Mouse (Mus musculus) 416B (cell line): ENCODE measurements around the gene Apaf1.
A peak's percentile ranks its signal among the peaks of the same experiment; 100 is the strongest.

Experiments used
- DNase-seq: peaks from one replicate; pipeline ENCODE4 v3.0.0; 2011; ENCODE audit warnings: low read depth

Apaf1 gene

DNA sequence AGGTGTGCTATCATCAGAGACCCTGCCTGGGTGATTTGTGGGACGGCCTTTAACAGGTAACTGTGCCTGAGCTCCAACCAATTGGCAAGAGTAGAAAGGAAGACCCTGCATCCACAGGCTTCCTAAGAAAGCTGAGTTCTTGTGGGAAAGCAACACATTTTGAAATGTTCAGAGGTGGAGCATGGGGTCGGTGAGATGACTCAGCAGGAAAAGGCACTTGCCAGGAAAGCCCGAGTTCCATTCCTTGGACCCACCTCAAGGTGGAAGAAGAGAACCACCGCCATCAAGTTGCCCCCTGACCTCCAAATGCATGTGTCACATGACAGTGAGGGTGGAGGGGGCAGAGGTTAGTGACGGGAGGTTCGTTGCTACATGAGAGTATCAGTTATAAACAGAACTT lies 108.1 kb downstream of the Apaf1 start:
- peak; percentile 51 for DNase-seq

DNA sequence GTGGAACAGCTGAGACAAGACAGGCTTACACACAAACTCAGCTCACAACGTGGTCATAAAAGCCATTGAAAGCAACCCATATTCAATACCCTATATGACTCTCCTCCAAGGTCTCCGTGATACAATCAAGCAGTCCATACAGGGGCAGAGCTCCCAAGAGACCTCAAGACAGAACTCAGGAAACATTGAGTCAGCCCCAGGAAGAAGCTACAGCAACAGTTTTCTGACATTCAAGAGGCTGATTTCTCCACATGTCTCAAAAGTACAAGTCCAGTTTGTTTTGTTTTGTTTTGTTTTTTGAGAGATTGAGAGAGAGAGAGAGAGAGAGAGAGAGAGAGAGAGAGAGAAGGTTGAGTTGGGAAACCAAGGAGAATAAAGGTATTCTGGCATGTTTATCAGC lies 108.5 kb downstream of the Apaf1 start:
- peak; percentile 82 for DNase-seq

DNA sequence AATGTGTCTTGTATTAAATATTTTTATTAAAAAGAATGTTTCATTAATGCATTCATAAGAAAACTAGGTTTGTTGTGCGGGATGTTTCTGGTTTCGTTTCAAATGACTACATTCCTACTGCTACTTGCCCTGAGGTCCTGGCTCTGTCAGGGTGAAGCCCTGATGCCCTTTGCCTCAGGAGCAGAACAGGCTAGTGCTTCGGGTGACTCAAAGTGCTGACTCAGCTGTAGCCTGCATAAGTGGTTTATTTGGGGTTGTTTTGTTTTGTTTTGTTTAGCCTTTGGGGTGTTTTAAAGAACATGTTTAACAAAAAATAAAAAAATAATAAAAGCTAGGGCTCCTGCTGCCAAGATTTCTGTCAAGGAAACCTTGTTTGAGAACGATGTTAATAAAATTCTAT lies 112.0 kb downstream of the Apaf1 start:
- DNase-seq = no peak

DNA sequence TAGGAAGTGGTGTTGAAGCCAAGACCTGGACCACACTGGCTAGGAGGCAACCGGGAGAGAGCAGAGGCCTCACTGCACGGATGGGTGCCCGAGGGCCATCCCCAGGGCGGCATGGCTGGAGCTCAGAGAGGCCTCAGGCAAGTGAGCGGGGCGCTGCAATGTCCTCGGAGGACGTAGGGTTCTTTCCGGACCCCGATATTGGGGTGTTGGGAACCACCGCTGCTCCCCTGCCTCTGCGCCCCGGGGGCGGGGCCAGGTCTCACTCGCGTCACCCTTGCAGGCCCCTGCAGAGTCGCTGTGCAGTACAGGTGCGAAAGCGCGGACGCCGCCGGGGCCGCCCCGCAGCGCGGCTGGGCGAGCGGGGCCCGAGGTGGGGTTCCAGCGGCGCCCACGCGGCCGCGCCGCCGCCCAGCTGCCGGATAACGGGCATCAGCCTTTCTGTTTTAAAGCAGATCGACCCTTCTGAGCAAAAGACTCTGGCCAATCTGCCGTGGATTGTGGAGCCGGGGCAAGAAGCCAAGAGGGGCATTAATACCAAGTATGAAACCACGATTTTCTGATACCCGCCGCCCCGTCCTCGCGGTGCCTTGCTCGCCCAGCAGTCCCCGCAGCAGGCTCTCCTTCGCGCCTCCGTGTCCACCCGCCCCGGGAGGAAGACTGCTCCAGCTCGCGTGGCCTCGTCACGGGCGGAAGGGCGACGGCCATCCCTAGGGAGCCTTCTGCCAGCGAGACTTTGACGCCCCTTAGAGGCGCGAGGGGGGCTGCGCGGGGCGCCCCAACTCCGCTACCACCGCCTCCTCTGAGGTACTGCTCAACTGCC lies 113.0 kb downstream of the Apaf1 start:
- no peak for DNase-seq

DNA sequence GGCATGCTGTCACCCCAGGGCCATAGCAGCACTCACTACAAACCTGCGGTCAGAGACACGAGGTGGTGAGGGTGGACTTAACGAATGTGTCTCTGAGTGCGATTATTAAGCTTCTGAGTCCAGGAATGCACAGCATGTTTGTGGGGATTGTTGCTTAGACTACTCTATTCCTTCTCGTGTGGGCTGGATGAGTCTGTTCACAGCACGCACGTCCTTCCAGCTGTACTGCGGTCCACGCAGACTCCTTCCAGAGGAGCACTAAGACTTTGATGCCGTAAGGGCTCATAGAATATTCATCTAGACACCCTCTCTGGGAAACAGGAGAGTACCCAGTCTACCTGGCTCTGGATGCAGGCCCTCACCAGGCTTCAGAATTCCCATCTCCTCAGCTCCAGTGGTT lies 114.3 kb downstream of the Apaf1 start:
- DNase-seq = no peak

DNA sequence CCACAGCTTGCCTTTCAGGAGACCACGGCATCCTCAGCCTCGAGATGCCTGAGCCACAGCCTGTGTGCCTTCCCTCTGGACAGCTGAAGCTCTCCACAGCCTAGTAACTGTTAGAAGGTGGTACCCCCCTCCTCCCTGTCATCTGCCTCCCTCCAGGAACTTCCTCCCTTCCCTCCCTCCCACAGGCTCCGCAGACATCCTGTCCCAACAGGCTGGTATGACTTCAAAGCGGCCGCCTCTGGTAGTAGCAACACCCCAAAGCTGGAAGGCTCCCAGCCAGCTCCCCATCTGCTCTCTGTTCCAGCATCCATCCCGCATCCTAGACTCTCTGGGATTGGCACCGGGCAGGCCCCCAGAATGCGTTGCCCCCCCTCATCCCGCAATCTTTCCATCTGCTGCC lies 115.7 kb downstream of the Apaf1 start:
- DNase-seq = no peak

DNA sequence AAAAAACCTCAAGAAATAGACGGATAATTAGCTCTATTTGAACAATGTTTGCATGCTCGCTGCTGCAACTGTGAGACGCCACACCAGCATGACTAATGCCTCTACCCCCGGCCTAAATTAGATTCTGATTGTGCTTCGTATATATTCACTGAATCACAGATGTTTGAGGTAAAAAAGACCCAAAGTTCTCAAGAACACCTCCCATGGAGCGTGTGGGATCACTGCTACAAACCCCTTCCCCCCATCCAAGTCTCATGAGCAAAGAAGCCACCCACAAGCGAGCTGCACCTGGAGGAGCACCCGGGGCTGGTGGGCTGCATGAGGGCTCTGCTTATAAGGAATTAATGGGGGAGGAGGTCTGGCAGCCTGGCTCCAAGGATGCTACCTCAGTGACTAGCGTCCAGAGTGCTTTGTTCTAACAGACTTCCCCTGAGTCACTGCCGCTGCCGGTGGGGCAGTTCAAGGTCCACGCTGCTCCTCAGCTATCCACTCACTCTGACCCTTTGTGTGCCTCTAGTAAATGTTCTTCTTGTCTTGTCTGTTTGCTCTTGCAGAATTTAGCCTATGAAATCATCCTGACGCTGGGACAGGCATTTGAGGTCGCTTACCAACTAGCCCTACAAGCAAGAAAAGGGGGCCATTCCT lies 116.8 kb downstream of the Apaf1 start:
- no peak for DNase-seq

DNA sequence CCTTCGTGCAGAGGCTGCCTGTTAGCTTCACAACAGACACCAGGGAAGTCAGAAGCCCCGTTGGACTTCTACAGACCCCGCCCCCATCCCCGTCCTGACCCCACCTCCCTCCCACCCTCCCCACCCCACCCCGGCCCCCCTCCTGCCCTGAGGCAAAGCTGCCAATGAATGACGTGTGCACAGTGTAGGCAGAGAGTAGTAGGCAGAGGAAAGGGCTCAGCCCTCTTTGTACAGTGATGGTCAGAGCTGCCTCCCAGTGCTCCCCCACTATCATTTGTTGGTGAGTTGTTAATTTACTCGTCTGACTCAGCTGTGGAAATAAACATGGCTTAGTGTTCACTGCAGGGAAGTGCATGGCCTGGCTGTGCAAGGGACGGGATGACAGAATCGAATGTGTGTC lies 118.1 kb downstream of the Apaf1 start:
- DNase-seq = no peak

DNA sequence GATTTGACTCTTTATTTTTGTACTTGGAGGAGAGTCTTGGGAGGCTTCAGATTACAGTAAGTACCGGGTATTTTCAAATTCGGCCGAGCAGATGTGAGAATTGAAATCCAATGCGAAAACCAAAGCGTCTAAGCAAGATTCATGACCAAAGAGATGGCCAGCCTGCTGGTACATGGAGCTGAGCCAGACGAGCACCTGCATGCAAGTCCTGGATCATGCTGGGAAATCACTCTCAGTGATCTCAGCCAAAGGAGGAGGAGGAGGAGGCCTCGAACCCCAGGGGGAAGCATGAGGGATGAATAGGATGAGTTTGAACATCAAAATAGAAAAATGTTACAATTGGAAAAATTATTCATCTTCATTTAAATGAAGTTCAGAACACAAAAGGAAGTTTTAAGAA lies 122.2 kb downstream of the Apaf1 start:
- no peak for DNase-seq

DNA sequence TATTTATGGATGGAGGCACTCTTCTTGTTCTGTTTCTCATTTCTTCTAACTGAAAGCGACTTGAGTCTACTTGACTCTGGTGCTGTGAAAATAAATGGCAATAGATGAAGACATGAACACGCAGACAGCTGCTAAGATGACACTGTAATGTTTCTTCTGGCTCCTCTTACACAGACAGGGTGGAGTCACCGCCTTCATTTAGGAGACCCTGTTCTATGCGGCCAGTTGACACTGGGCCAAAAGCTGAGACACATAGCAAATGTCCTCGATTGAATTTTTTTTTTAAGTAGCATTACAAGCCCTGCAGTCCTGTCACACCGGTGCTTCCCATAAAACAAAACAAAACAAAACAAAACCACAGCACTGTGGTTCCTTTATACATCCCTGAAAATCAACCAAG lies 128.7 kb downstream of the Apaf1 start:
- no peak for DNase-seq

DNA sequence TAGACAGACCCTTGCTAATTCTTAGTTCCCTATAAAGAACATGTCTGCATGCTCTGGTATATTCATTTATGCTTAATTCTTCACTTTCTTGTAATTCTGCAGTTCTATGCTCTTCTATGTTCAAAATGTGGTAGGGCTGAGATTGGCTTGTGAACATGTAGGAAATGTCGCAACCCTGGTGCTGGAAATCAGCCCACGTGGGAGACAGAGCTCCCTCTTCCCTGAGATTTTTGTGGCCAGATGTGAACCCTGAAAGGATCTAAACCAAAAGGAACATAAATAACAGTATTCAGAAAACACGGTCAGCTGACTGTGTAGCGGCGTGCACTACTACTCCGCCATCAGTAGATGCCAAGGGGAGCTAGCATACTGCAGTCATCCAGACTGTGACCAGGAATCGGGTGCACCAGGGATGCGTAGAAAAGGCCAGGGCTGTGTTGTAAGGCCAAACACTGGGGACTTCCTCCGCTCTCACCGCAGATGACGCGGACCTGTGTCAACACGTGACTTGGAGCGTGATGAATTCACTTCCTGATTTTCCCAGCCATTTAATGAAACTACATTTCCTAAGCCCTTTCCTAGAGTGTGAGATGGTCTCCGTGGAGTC lies 129.4 kb downstream of the Apaf1 start:
- peak; percentile 4 for DNase-seq

DNA sequence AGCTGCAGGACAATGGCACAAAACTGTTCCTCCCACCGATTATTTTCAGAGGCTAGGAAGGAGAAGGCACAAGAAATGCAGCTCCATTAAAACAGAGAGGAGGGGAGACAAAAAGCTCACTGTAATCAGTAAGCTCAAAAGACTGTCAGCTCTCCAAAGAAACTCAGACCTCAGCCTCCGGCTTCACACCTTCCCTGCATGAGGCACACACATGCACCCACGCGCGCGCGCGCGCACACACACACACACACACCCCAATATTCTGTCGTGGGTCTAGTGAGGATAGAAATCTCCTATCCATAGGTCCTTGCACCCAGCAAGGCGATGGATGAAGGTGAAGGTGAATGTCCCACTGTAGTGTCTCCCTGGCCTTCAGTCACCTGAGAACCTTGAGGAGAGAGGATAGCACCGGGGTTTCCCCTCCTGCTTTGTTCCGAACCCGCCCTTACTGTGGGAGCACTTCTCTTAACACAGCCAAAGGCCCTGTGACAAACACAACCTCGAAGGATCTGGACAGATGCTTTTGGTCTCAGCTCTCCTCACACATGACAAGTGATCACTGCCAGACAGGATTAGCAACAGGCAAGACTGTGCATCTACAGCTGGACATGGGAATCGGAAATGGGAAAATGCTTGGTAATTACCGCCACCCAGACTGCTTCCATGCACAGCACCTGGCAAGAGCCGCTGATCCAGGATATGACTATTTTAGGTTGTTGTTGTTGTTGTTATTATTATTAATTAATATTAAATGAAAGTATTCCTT lies 134.8 kb downstream of the Apaf1 start:
- DNase-seq = no peak

DNA sequence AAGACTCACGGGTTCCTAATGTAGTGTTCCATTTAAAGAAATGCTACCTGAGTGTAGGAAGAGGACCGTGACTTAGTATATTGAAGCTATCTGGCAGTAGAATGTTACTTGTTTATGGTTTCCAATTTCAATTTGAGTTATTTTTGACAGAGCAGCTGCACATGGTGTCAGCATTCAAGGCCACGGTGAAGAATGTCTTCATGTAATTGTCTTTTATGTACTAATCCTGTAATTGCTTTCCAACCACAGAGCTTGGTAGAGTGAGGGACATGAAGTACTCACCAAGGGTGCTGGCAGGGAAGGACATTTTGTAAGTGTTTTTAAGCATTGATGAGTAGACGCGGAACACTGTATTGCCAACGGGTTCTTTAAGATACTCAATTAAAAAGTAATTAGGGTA lies 135.5 kb downstream of the Apaf1 start:
- no peak for DNase-seq

DNA sequence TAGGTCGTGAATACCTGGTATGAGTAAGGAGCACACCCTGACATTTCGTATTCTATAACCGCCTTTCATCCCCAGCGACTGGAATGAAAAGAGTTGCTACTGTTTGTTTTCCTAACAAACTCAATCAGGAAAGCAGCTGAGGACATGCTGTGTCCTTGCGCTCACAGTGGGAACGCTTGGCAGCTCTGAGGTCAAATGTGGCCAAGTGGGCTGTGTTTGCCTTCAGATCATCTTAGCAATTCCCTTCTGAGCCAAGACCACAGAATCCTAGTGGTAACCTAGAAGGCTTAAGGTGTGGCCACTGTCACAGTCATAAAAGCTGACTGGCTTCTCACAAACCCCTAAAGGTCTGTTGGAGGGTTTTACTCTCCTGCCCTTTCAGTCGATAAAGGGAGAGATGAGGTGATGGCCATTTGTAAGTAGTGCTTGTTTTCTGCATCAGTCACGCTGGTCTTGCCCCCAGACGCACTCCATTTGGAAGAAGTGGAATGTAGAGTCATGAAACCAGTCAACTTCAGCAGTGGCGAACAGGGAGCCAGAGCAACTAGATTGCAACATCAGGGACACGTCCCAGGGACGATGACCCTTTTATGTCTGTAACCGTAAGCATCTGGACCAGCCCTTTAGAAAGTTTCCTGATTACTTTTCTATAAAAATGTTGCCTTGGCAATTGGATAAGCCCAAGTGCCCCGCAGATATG lies 140.4 kb downstream of the Apaf1 start:
- DNase-seq = no peak

DNA sequence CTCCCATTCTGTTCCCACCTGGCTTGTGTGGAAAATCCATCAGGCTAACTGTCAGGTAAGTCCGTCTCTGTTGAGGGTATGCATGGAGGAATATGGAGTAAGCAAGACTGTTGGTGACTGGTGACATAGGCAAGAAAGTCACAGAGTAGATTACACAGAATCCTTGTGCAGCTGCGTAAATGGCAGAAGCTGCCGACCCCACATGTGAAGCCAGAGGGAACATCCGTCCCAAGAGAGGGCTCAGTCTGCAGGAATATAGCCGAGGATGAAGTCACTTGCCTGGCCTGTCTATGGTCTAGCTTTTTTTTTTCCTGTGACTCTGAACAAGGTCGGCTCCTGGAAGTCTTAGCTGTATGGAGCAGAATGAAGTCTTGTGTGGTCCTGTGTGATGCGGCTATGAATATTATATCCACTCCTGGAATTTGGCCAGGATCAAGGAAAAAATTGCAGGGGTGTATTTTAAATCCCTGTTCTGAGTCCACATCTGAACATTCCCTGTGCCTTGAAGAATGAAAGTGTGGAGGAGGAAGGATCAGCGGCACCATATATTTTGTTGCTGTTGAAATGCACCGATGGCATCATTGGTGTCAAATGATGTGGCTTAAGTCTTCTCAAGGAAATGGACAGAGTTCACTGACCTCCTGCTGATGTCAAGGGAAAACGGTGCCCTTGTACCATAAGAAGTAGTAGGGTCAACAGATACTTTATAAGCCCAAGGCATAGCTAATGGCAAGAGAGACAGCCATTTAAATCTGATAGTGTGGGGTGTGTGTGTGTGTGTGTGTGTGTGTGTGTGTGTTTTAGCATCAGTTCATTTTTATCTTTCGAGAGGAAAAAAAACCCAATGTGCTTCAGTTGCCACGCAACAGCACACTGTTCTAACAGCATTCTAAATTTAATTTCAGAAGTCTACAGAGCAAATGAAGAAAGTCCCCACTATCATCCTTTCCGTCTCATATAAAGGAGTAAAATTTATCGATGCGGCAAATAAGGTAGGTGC lies 141.7 kb downstream of the Apaf1 start:
- DNase-seq = no peak
